Mouse (Mus musculus) bone marrow, adult 2 months (tissue): ENCODE data around the gene Bpnt1.

Experiments
- CTCF ChIP-seq: fragments of 200-500 bp; IDR thresholded peaks from 2 replicates; pipeline ENCODE4 v1.5.1; 2011; ENCODE audit warnings: low read length, control low read depth; ENCODE audit not compliant: control insufficient read depth, insufficient read depth
- POLR2A ChIP-seq: fragments of 200-500 bp; IDR thresholded peaks from 2 replicates; pipeline ENCODE4 v1.6.1; 2011; ENCODE audit warnings: low read depth, mild to moderate bottlenecking, control low read depth, low read length, borderline replicate concordance; ENCODE audit not compliant: control insufficient read depth

DNA sequence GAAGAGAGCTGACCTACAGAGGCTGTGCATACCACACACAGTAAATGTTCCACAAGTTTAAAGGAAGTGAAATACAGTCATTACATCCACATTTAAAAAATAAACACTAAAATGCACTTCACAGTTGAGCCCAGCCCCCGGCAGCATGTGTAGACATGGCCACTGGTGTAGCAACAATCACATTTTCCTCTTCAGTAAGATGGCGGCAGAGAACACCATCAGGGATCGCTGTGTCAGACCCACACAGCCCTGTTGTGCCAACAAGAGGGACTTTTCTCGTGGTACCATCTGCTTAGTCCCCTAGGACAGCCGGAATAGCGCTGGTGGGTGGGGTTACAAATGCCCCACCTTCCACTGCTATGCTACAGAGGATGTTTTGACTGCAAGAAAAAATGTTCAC is 29.1 kb upstream of the Bpnt1 start:
- no peak for TF ChIP-seq POLR2A
- TF ChIP-seq CTCF, result no peak
